Mouse (Mus musculus) stomach, postnatal 0 days (tissue): ENCODE data around the gene Atp5k.

Source experiments
- CTCF ChIP-seq: IDR thresholded peaks from 2 replicates; pipeline ENCODE4 v1.5.1; 2016; ENCODE audit warnings: antibody characterized with exemption, low read depth, mild to moderate bottlenecking, moderate library complexity
- EP300 ChIP-seq: optimal IDR thresholded peaks from 2 replicates; pipeline ENCODE3; 2016; ENCODE audit warnings: antibody characterized with exemption

GRCm38 (mm10) chr5:108454094-108454493, 19.8 kb upstream of the Atp5k start:
- TF ChIP-seq EP300, result no peak
- TF ChIP-seq CTCF, result no peak
